Mouse (Mus musculus): ENCODE measurements around the gene Tfeb. TPM values are rescaled to one million over a fixed set of nuclear protein-coding genes. Genes with fewer than 3 reads are reported as not detected.

The Tfeb gene
- total and polyA plus RNA-seq, 3 experiments, result 16.4 to 22.8 TPM; not detected in 1

DNA sequence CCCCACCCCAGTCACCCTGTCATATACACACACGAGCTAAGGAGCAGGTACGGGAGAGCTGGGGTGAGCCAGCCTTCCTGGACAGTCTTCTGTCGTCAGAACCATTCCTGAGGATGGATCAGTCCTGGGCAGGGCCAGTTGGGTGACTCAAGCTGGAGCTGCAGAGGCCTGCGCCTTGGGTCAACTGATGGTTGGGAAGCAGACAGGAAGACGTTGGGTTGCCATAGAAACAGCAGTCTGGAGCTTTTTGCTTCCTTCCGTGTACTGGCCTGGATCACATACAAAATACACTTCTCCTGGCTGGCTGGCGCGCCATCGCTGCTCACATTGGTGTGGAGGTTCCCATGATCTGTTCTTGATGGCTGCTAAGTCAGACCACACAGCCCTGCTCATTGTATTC, 35.0 kb upstream of the Tfeb start:
- Histone ChIP-seq H3K27me3 (ENCODE audit: control insufficient read depth in 1 of 2, insufficient read depth in 2 of 2, low read length in 2 of 2) (no peaks in the 10 kb centered on the region), H3K4me3 (ENCODE audit: control insufficient read depth in 1 of 2, insufficient read depth in 1 of 2, low read depth in 2 of 2, low read length in 2 of 2) (no peak overlapping the region), H3K36me3 (ENCODE audit: control insufficient read depth in 1 of 2, insufficient read depth in 2 of 2, low read length in 2 of 2) (no peaks in the 10 kb centered on the region), H3K79me2 (ENCODE audit: control insufficient read depth, insufficient read depth, low read length, poor library complexity) (no peaks in the 10 kb centered on the region), H3K27ac (ENCODE audit: control insufficient read depth, low read depth, low read length) (no peak overlapping the region), H3K9me3 (replicated peaks; ENCODE audit: insufficient read depth, low read length) (no peaks in the 10 kb centered on the region), H3K9ac (ENCODE audit: control insufficient read depth, low read depth, low read length, poor library complexity, severe bottlenecking) (no peak overlapping the region), H3K4me1 (ENCODE audit: control insufficient read depth in 1 of 2, insufficient read depth in 2 of 2, low read length in 2 of 2) (no peaks in the 10 kb centered on the region)
- TF ChIP-seq MXI1 (IDR thresholded peaks at IDR 0.05; ENCODE audit: low read depth, low read length) (no peak), ZNF384 (IDR thresholded peaks at IDR 0.05; ENCODE audit: low read depth, low read length) (no peak), JUND (IDR thresholded peaks at IDR 0.05; ENCODE audit: low read depth, low read length) (no peak), MYC (IDR thresholded peaks at IDR 0.05; ENCODE audit: low read depth, low read length) (no peak), MAZ (IDR thresholded peaks at IDR 0.05; ENCODE audit: low read depth, low read length) (no peak), MYB (IDR thresholded peaks at IDR 0.05; ENCODE audit: low read depth, low read length) (no peak), RCOR1 (IDR thresholded peaks at IDR 0.05; ENCODE audit: low read depth, low read length) (no peak), USF2 (IDR thresholded peaks at IDR 0.05; ENCODE audit: borderline replicate concordance in 1 of 2, insufficient read depth in 1 of 2, low read depth in 1 of 2, low read length in 2 of 2) (no peak), USF1 (IDR thresholded peaks at IDR 0.05; ENCODE audit: low read depth, low read length) (no peak), GABPA (IDR thresholded peaks at IDR 0.05; ENCODE audit: low read depth, low read length) (no peak), SMC3 (IDR thresholded peaks at IDR 0.05; ENCODE audit: low read depth, low read length) (no peak), TAL1 (IDR thresholded peaks at IDR 0.05; ENCODE audit: low read length) (no peak), UBTF (IDR thresholded peaks at IDR 0.05; ENCODE audit: borderline replicate concordance, insufficient read depth, low read depth, low read length) (no peak)
- no peak for DNase-seq (ENCODE audit: low read depth, low spot score)

DNA sequence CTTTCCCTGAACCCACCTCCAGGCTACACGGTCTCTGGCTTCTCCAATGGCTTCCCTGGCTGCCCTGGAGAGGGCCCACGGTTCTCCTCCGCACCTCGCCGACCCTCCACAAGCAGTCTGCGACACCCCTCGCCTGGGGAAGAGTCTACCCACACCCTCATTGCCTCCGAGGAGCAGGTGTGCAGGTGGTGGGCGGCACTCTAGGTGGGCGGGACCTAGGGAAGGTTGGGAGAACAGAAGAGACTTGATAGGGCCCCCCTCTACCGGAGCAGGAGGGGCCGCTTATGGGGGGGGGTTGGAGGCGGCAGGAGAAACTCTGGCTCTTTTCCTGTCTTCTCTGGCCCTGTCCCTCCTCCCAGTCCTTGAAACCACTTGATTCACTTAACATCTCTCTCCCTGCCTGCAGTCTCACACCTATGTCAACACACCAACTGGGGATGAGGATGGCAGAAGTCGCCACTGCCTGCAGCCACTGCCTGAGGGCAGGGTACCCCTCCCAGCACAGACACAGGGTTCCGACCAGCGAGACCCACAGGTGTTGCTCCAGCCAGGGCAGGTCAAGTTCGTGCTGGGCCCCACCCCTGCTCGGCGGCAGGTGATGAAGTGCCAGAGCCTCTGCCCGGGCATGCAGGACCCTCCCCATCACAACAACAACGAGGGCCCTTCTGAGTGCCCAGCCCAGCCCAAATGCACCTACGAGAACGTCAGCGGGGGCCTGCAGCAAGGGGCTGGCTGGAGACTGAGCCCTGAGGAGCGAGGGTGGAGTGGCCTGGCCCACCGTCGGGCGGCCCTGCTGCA, 34.1 kb upstream of the Tfeb start:
- Histone ChIP-seq H3K36me3 (ENCODE audit: control insufficient read depth in 1 of 2, insufficient read depth in 2 of 2, low read length in 2 of 2) (no peaks in the 10 kb centered on the region), H3K4me1 (ENCODE audit: control insufficient read depth in 1 of 2, insufficient read depth in 2 of 2, low read length in 2 of 2) (no peaks in the 10 kb centered on the region), H3K4me3 (ENCODE audit: control insufficient read depth in 1 of 2, insufficient read depth in 1 of 2, low read depth in 2 of 2, low read length in 2 of 2) (no peak overlapping the region), H3K9ac (ENCODE audit: control insufficient read depth, low read depth, low read length, poor library complexity, severe bottlenecking) (no peak overlapping the region), H3K27me3 (ENCODE audit: control insufficient read depth in 1 of 2, insufficient read depth in 2 of 2, low read length in 2 of 2) (no peaks in the 10 kb centered on the region), H3K79me2 (ENCODE audit: control insufficient read depth, insufficient read depth, low read length, poor library complexity) (no peaks in the 10 kb centered on the region), H3K27ac (ENCODE audit: control insufficient read depth, low read depth, low read length) (no peak overlapping the region), H3K9me3 (replicated peaks; ENCODE audit: insufficient read depth, low read length) (no peaks in the 10 kb centered on the region)
- no peak for TF ChIP-seq HCFC1 (IDR thresholded peaks at IDR 0.05; ENCODE audit: low read depth, low read length)
- TF ChIP-seq MXI1 (IDR thresholded peaks at IDR 0.05; ENCODE audit: low read depth, low read length), result no peak
- no peak for TF ChIP-seq USF1 (IDR thresholded peaks at IDR 0.05; ENCODE audit: low read depth, low read length)
- TF ChIP-seq MAX (IDR thresholded peaks at IDR 0.05; ENCODE audit: low read length), result no peak
- TF ChIP-seq GATA1 (IDR thresholded peaks at IDR 0.05; ENCODE audit: low read depth, low read length), result no peak
- TF ChIP-seq ZKSCAN1 (IDR thresholded peaks at IDR 0.05; ENCODE audit: low read depth, low read length), result no peak
- TF ChIP-seq GABPA (IDR thresholded peaks at IDR 0.05; ENCODE audit: low read depth, low read length), result no peak
- TF ChIP-seq MAFK (IDR thresholded peaks at IDR 0.05; ENCODE audit: borderline replicate concordance, low read depth, low read length), result no peak
- no peak for TF ChIP-seq BHLHE40 (IDR thresholded peaks at IDR 0.05; ENCODE audit: borderline replicate concordance, low read depth, low read length)
- TF ChIP-seq E2F4 (IDR thresholded peaks at IDR 0.05; ENCODE audit: borderline replicate concordance, low read depth, low read length), result no peak
- no peak for TF ChIP-seq SMC3 (IDR thresholded peaks at IDR 0.05; ENCODE audit: low read depth, low read length)
- TF ChIP-seq JUND (IDR thresholded peaks at IDR 0.05; ENCODE audit: low read depth, low read length), result no peak
- no peak for TF ChIP-seq NELFE (IDR thresholded peaks at IDR 0.05; ENCODE audit: low read depth, low read length)
- no peak for TF ChIP-seq CHD1 (IDR thresholded peaks at IDR 0.05; ENCODE audit: low read depth, low read length)
- no peak for TF ChIP-seq ZMIZ1 (IDR thresholded peaks at IDR 0.05; ENCODE audit: low read depth, low read length)
- no peak for TF ChIP-seq UBTF (IDR thresholded peaks at IDR 0.05; ENCODE audit: borderline replicate concordance, insufficient read depth, low read depth, low read length)
- TF ChIP-seq ELF1 (IDR thresholded peaks at IDR 0.05; ENCODE audit: low read depth, low read length), result no peak
- no peak for DNase-seq (ENCODE audit: low read depth, low spot score)
